Mouse (Mus musculus): ENCODE results near the gene D930048N14Rik. TPM values are rescaled to one million over a fixed set of nuclear protein-coding genes. Genes with fewer than 3 reads are reported as not detected.

The D930048N14Rik gene
- total and polyA plus RNA-seq, 3 experiments: 0.39 to 2.1 TPM; not detected in 1

GRCm38 (mm10) chr11:51606447-51607095, 44.2 kb upstream of the D930048N14Rik start, which contains the start of gene Hnrnpab (continued):
- TF ChIP-seq EP300 (IDR thresholded peaks at IDR 0.05; ENCODE audit: low read depth in 1 of 2, low read length in 2 of 2) (peak in 1 of 2 experiments; percentile 26; a peak in 1 of 4 replicates), RAD21 (IDR thresholded peaks at IDR 0.05; ENCODE audit: low read depth, low read length) (no peak), NELFE (IDR thresholded peaks at IDR 0.05; ENCODE audit: low read depth, low read length) (peak; percentile 100), SIN3A (IDR thresholded peaks at IDR 0.05; ENCODE audit: low read length) (peak; percentile 90)

- Histone ChIP-seq H3K4me3 (ENCODE audit: control insufficient read depth in 1 of 2, insufficient read depth in 1 of 2, low read depth in 2 of 2, low read length in 2 of 2) (peak overlapping the region; percentile 56 to 68), H3K27me3 (ENCODE audit: control insufficient read depth in 1 of 2, insufficient read depth in 2 of 2, low read length in 2 of 2) (no peaks in the 10 kb centered on the region), H3K36me3 (ENCODE audit: control insufficient read depth in 1 of 2, insufficient read depth in 2 of 2, low read length in 2 of 2) (peaks cover 27 to 54% of the 10 kb centered on the region in 2 experiments), H3K9ac (ENCODE audit: control insufficient read depth, low read depth, low read length, poor library complexity, severe bottlenecking) (peak overlapping the region; percentile 86), H3K27ac (ENCODE audit: control insufficient read depth, low read depth, low read length) (peak overlapping the region; percentile 70), H3K79me2 (ENCODE audit: control insufficient read depth, insufficient read depth, low read length, poor library complexity) (peaks cover 43% of the 10 kb centered on the region), H3K4me1 (ENCODE audit: control insufficient read depth in 1 of 2, insufficient read depth in 2 of 2, low read length in 2 of 2) (peaks cover 5 to 36% of the 10 kb centered on the region in 2 experiments), H3K9me3 (replicated peaks; ENCODE audit: insufficient read depth, low read length) (no peaks in the 10 kb centered on the region)
- no peak for DNase-seq (ENCODE audit: low read depth, low spot score)
- TF ChIP-seq CTCF (IDR thresholded peaks at IDR 0.05 in 2 of 3, conservative IDR thresholded peaks at IDR 0.05 in 1 of 3; ENCODE audit: control insufficient read depth in 1 of 3, insufficient read depth in 1 of 3, low read depth in 2 of 3, low read length in 3 of 3, poor library complexity in 1 of 3, severe bottlenecking in 1 of 3) (no peak), CHD2 (IDR thresholded peaks at IDR 0.05; ENCODE audit: low read length) (no peak), BHLHE40 (IDR thresholded peaks at IDR 0.05; ENCODE audit: borderline replicate concordance, low read depth, low read length) (no peak), MXI1 (IDR thresholded peaks at IDR 0.05; ENCODE audit: low read depth, low read length) (0 out of 2 replicates have a peak, but pooled peaks have one; percentile 19), RAD21 (IDR thresholded peaks at IDR 0.05; ENCODE audit: low read depth, low read length) (no peak), KAT2A (conservative IDR thresholded peaks at IDR 0.05; ENCODE audit: low read depth, low read length) (no peak), MYC (IDR thresholded peaks at IDR 0.05; ENCODE audit: low read depth, low read length) (no peak; the same call in 1 of the 2 replicates), ZKSCAN1 (IDR thresholded peaks at IDR 0.05; ENCODE audit: low read depth, low read length) (no peak), TAL1 (IDR thresholded peaks at IDR 0.05; ENCODE audit: low read length) (no peak), SMC3 (IDR thresholded peaks at IDR 0.05; ENCODE audit: low read depth, low read length) (no peak), POLR2A (IDR thresholded peaks at IDR 0.05; ENCODE audit: control insufficient read depth in 1 of 2, insufficient read depth in 1 of 2, low read depth in 1 of 2, low read length in 2 of 2, poor library complexity in 1 of 2) (no peak), MAFK (IDR thresholded peaks at IDR 0.05; ENCODE audit: borderline replicate concordance, low read depth, low read length) (no peak), MYB (IDR thresholded peaks at IDR 0.05; ENCODE audit: low read depth, low read length) (peak; percentile 43), ETS1 (IDR thresholded peaks at IDR 0.05; ENCODE audit: low read depth, low read length) (peak; percentile 38; the same call in 1 of the 2 replicates), HCFC1 (IDR thresholded peaks at IDR 0.05; ENCODE audit: low read depth, low read length) (no peak), ZNF384 (IDR thresholded peaks at IDR 0.05; ENCODE audit: low read depth, low read length) (no peak), SIN3A (IDR thresholded peaks at IDR 0.05; ENCODE audit: low read length) (no peak), GATA1 (IDR thresholded peaks at IDR 0.05; ENCODE audit: low read depth, low read length) (no peak), ZMIZ1 (IDR thresholded peaks at IDR 0.05; ENCODE audit: low read depth, low read length) (no peak; the same call in 1 of the 2 replicates), EP300 (IDR thresholded peaks at IDR 0.05; ENCODE audit: low read depth in 1 of 2, low read length in 2 of 2) (no peak), MAZ (IDR thresholded peaks at IDR 0.05; ENCODE audit: low read depth, low read length) (no peak), GABPA (IDR thresholded peaks at IDR 0.05; ENCODE audit: low read depth, low read length) (no peak), JUND (IDR thresholded peaks at IDR 0.05; ENCODE audit: low read depth, low read length) (no peak), USF1 (IDR thresholded peaks at IDR 0.05; ENCODE audit: low read depth, low read length) (no peak), CHD1 (IDR thresholded peaks at IDR 0.05; ENCODE audit: low read depth, low read length) (peak; percentile 92; the same call in 1 of the 2 replicates), USF2 (IDR thresholded peaks at IDR 0.05; ENCODE audit: borderline replicate concordance in 1 of 2, insufficient read depth in 1 of 2, low read depth in 1 of 2, low read length in 2 of 2) (no peak), UBTF (IDR thresholded peaks at IDR 0.05; ENCODE audit: borderline replicate concordance, insufficient read depth, low read depth, low read length) (no peak), POLR2AphosphoS5 (IDR thresholded peaks at IDR 0.05; ENCODE audit: borderline replicate concordance, low read depth, low read length) (no peak), ZC3H11A (IDR thresholded peaks at IDR 0.05; ENCODE audit: low read depth, low read length) (no peak), ELF1 (IDR thresholded peaks at IDR 0.05; ENCODE audit: low read depth, low read length) (no peak), TBP (IDR thresholded peaks at IDR 0.05; ENCODE audit: low read depth, low read length) (no peak), NRF1 (IDR thresholded peaks at IDR 0.05; ENCODE audit: insufficient read depth, low read depth, low read length, poor library complexity, severe bottlenecking) (no peak)
These were observed 43.5 kb upstream of the D930048N14Rik start for GRCm38 (mm10) chr11:51607096-51607738.
